In genomic region chr3:83902943-83903342, GRCm38 (mm10) we compare ENCODE assay signal across 28 mouse cellular contexts.
DNase-seq lines count a peak whose midpoint lies in the region; ATAC-seq and TF ChIP-seq lines count a peak whose summit lies in the region.
"Had no signal": no experiment of that assay in that cellular context is flagged by ENCODE, and none has a peak within 500 bp of the region (broad histone marks: within the 10 kb centered on the region; RNA-seq: fewer than 3 reads in every experiment).

No protein-coding gene starts in this region.

- no peak overlapping the region for H3K9ac ChIP-seq in liver, postnatal 0 days (replicated peaks)
- no peak overlapping the region for H3K9ac ChIP-seq in liver, embryonic 11.5 days (ENCODE audit: low read depth, low read length)
- H3K9ac ChIP-seq: embryonic facial prominence, embryonic 13.5 days; embryonic facial prominence, embryonic 15.5 days; forebrain, embryonic 12.5 days had no signal

- no peak overlapping the region for H3K4me2 ChIP-seq in liver, postnatal 0 days (ENCODE audit: low read depth, low read length)
- no peak overlapping the region for H3K4me2 ChIP-seq in liver, embryonic 11.5 days
- H3K4me2 ChIP-seq: embryonic facial prominence, embryonic 13.5 days; embryonic facial prominence, embryonic 15.5 days; forebrain, embryonic 12.5 days had no signal

- H3K27ac ChIP-seq in heart, embryonic 10.5 days = no peak overlapping the region
- no peak overlapping the region for H3K27ac ChIP-seq in liver, postnatal 0 days (ENCODE audit: low read depth)
- H3K27ac ChIP-seq in liver, embryonic 11.5 days (ENCODE audit: low read depth, low read length) = no peak overlapping the region
- H3K27ac ChIP-seq: embryonic facial prominence, embryonic 13.5 days; embryonic facial prominence, embryonic 15.5 days; forebrain, embryonic 10.5 days; forebrain, embryonic 12.5 days had no signal

- no peak overlapping the region for H3K4me3 ChIP-seq in heart, embryonic 10.5 days
- no peak overlapping the region for H3K4me3 ChIP-seq in liver, postnatal 0 days (ENCODE audit: low read depth, low read length)
- no peak overlapping the region for H3K4me3 ChIP-seq in liver, embryonic 11.5 days (ENCODE audit: low read depth, low read length)
- H3K4me3 ChIP-seq: embryonic facial prominence, embryonic 13.5 days; embryonic facial prominence, embryonic 15.5 days; erythroblast, embryonic 14.5 days; forebrain, embryonic 10.5 days; forebrain, embryonic 12.5 days had no signal

- no peaks in the 10 kb centered on the region for H3K9me3 ChIP-seq in heart, embryonic 10.5 days
- no peaks in the 10 kb centered on the region for H3K9me3 ChIP-seq in liver, postnatal 0 days (ENCODE audit: low read length)
- H3K9me3 ChIP-seq in liver, embryonic 11.5 days (ENCODE audit: control insufficient read depth, low read length) = no peaks in the 10 kb centered on the region
- H3K9me3 ChIP-seq: embryonic facial prominence, embryonic 13.5 days; embryonic facial prominence, embryonic 15.5 days; forebrain, embryonic 10.5 days; forebrain, embryonic 12.5 days; G1E had no signal

- ATAC-seq in liver, postnatal 0 days = 0 out of 2 replicates have a peak, but pooled peaks have one; percentile 7
- no peak for ATAC-seq in liver, embryonic 11.5 days (replicated peaks; ENCODE audit: low FRiP score)
- peak; percentile 43 for ATAC-seq in megakaryocyte progenitor cell, adult 5-6 weeks (replicated peaks; ENCODE audit: poor library complexity)
- ATAC-seq: activated CD4-positive, CD25-positive, alpha-beta regulatory T cell, adult 4 months; CD4-positive, CD25-positive, alpha-beta regulatory T cell, adult 4 months; forebrain, embryonic 14.5 days; forebrain, embryonic 16.5 days; Patski had no signal

- WGBS in heart, embryonic 10.5 days = 91% methylated on average over 5 of the region's 5 CpGs
- 83% methylated on average over 5 of the region's 5 CpGs for WGBS in liver, postnatal 0 days (ENCODE audit: insufficient replicate concordance)
- 89% methylated on average over 5 of the region's 5 CpGs for WGBS in liver, embryonic 11.5 days

- TF ChIP-seq CTCF in liver, postnatal 0 days (IDR thresholded peaks at IDR 0.05; ENCODE audit: low read depth) = no peak

- H3K36me3 ChIP-seq in heart, embryonic 10.5 days = peaks cover 80% of the 10 kb centered on the region
- H3K36me3 ChIP-seq in liver, postnatal 0 days (replicated peaks; ENCODE audit: insufficient read depth, low read length) = peaks cover 90% of the 10 kb centered on the region
- H3K36me3 ChIP-seq in liver, embryonic 11.5 days (ENCODE audit: control insufficient read depth, insufficient read depth, low read length) = peaks cover 27% of the 10 kb centered on the region

- TF ChIP-seq EP300 in liver, postnatal 0 days (IDR thresholded peaks at IDR 0.05; ENCODE audit: low read depth) = no peak

- no peaks in the 10 kb centered on the region for H3K27me3 ChIP-seq in heart, embryonic 10.5 days (ENCODE audit: insufficient read depth, poor library complexity, severe bottlenecking)
- H3K27me3 ChIP-seq in liver, postnatal 0 days (ENCODE audit: insufficient read depth, low read length) = no peaks in the 10 kb centered on the region
- H3K27me3 ChIP-seq in liver, embryonic 11.5 days (replicated peaks; ENCODE audit: control insufficient read depth, insufficient read depth, low read length) = no peaks in the 10 kb centered on the region
- H3K27me3 ChIP-seq: CH12.LX; embryonic facial prominence, embryonic 13.5 days; embryonic facial prominence, embryonic 15.5 days; forebrain, embryonic 12.5 days; Patski had no signal

- peaks cover 18% of the 10 kb centered on the region for H3K4me1 ChIP-seq in heart, embryonic 10.5 days
- no peaks in the 10 kb centered on the region for H3K4me1 ChIP-seq in liver, postnatal 0 days (ENCODE audit: insufficient read depth)
- H3K4me1 ChIP-seq in liver, embryonic 11.5 days (replicated peaks; ENCODE audit: control insufficient read depth, insufficient read depth, low read length) = no peaks in the 10 kb centered on the region
- H3K4me1 ChIP-seq: embryonic facial prominence, embryonic 15.5 days; forebrain, embryonic 10.5 days; forebrain, embryonic 12.5 days had no signal

- intact Hi-C loops in heart, postnatal 10 days (cut with DNase I) = no loop called here

- peak; percentile 72 for DNase-seq in heart, embryonic 10.5 days (ENCODE audit: low spot score)
- no peak for DNase-seq in heart, postnatal 10 days
- DNase-seq in liver, postnatal 0 days = no peak
- no peak for DNase-seq in liver, embryonic 11.5 days (ENCODE audit: low spot score)
- no peak for DNase-seq in adrenal gland, adult 2 months
- DNase-seq: adrenal gland, postnatal 10 days; adrenal gland, postnatal 25 days; B cell, adult 2 months; cerebellum, adult 11 months; cerebellum, adult 18-20 months; cerebellum, adult 8-10 months; cerebellum, adult 9-11 months; cerebellum, postnatal 14 days; cerebellum, postnatal 36 days; embryo, embryonic 11 days had no signal
